Mouse (Mus musculus): ENCODE measurements at regions not wholly inside any gene's neighbourhood (a gene's known extent, or its start where the extent isn't known, plus 50 kb on each side); places are given as distances from the start of the nearest gene placed in this dataset.
A peak's percentile ranks its signal among the peaks of the same experiment; 100 is the strongest.

DNA sequence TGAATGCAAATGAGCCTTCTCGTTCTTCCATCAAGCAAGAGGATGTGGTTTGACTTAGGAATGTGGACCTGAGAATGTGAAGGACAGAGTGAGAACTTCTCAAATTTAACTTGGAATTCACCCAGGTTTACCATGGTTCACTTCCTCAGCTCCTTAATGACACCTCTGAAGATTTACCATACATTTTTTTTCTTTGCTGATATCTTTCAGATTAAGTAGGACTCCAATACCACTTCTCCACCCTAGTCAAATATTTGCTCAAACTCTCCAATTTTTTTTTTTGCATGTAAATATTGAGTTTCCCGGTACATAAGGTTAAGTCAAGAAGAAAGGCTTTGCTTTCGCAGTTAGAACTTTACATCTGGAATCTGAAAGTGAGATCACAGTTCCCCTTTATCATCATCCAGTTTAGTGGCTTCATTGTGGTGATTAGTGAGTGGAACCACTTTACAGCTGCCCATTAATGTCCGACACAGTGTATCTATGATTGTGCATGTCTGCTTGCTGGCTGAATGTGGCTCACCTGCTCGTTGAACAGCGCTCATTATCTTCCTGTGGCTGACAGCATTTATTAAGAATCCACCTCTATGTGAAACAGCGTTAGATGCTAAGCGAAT lies 446.0 kb upstream of the Adam34 start:
- no peak for DNase-seq (ENCODE audit: low spot score)

DNA sequence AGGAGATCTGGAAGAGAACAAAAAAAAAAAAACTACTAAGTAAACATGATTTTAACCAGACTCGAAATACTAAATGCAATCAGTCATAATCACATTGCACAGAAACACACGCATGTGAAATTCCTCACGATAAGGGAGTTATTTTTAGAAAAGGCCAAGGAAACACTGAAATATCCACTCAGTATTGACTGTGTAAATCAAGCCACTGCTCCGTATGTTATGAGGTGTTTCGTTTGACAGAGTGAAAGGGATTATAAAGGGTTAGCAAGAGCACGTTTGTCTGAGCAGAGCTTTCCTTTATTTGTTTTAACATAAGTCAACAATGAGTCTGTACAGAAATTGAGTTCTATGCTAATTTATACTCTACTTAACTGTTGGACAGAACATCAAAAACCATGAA lies 455.3 kb upstream of the Adam34 start:
- DNase-seq (ENCODE audit: low spot score), result no peak

DNA sequence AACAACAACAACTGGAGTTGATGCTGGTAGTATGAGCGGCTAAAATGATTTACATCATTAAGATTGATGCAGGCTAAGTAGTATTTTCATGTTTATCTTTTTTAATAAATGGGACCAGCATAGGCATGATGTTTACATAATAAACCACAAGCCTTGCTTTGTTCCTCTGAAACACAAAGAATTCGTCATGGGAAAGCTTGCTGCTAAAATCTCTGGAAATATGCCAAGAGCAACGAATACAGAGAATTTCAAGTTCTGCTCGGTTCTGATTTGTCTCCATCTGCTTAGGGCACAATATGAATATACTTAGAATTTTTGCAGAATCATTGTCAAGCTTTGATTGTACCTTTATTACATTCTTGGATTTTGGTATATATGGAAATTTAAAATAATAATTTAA lies 467.2 kb upstream of the Adam34 start:
- no peak for DNase-seq (ENCODE audit: low spot score)

DNA sequence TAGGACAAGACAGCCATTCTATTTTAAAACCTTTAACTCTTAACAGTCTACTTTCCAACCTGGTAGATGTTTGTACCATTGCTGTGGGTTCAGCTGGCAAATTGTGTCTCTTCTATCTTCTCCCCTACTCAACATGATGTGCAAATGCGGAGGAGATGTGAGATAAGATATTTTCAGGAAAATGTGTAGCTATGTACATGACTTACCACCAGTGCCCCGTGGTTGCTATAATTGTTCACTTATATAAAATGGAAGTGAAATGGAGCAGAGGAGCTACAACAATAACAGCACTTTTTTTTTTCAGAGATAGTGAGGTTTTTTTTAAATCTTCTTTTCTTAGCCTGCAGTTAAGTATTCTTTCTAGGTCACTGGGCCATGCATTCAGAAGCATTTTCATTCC lies 492.4 kb upstream of the Adam34 start:
- no peak for DNase-seq (ENCODE audit: low spot score)

DNA sequence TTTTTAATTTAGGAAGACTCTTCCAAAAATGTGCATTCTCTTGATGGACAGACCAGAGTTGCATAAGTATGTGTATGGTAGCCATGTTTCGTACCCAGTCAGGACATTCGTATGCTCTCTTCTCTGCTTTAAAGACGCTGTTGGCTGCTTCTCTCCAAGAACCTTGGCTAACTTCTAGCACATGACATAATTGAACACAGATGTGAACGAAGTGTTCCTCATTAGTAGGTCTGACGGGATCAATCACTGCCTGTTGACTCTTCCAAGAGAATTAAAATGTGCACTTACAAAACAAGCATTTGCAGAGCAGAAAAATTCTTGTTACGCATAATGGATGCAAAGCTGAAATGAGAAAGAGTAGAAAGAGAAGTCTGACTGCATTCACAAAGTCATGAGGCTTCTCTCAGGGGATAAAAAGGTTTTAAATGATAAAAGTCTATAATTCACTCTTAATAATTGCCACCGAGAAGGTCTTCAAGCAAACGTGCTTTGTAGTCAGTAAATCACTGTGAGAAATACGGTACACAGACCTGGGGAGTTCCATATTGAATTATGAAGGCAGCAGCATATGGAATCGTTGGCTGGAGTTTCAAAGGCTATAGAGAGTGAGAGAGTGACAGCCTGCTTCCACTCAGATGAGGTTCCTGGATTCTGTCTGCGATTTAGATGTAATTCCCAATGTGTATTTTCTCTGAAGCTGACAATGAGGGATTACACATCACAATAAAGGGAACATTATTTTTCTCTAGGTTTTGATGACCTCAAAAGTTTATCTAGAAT lies 496.7 kb upstream of the Adam34 start:
- peak; percentile 30 for DNase-seq (ENCODE audit: low spot score)

DNA sequence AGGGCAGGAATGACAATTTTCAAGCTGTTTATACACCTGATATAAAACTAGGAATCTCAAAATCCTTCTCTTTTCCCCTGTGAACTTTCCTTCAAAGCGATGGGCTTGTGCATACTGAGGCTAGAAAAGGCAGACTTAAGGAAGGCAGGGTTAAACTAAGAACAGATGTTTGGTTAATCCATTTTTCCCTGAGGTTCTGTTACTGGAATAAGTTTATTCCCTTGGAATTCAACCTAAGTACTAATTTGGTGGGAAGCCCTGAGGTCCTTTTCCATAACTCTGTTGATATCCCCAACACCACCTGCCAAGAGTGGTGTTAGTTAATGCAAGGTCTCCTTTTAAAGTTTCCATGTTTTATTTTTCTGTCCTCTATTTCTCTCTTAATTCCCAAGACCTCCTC lies 512.5 kb upstream of the Adam34 start:
- peak; percentile 2 for DNase-seq (ENCODE audit: low spot score)

DNA sequence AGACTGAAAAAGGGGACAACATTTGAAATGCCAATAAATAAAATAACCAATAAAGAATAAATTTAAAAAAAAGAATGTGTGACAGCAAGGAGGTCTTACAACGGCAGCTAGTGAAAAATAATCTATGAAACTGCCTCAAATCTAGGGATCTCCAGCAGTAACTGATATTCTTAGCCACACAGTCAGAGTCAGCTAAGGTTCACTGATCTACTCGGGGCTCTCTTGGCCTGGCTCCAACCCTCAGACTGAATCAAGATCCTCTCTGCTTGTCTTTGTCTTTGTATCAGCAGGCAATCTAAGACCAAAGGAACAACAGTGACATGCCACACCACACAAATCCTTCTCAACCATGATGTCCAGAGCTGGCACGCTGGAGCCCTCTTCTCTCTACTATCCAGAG lies 542.5 kb upstream of the Adam34 start:
- no peak for DNase-seq (ENCODE audit: low spot score)

DNA sequence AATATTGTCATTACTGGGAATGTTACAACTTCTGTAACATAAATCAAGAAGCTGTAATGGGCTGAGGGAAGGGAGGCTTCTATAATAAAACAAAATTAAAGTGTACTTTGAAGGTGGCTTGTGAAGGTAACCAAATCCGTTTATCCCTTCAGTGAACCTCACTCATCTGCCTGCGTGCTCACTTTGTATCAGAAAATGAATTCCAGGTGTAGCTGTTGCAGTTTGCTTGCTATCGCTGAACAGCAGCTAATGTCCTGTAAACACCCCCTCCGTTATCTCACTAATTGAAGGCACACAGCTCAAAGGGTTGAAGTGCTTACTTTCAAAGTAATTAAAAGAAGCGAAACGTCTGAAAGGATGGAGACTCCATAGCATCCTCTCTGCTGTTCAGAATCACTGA lies 547.2 kb upstream of the Adam34 start:
- DNase-seq (ENCODE audit: low spot score), result peak; percentile 30

DNA sequence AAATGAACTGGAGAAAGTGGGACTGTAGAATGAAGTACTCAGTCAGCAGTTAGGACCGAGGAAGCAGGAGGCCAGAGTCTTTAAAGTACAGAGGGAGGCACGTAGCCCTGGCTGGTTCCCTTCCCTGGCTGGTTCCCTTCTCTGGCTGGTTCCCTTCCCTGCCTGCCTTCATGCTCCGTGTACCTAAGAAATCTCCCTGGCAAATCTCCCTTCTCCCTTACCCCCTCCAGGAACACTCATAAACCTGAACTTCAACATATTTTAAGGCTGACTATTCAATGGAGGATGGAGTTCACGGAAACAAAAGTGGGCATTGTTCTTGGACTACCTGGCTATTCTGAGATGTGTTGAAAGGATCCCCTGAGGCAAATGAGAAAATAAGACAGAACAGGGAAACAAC lies 551.2 kb upstream of the Adam34 start:
- no peak for DNase-seq (ENCODE audit: low spot score)

DNA sequence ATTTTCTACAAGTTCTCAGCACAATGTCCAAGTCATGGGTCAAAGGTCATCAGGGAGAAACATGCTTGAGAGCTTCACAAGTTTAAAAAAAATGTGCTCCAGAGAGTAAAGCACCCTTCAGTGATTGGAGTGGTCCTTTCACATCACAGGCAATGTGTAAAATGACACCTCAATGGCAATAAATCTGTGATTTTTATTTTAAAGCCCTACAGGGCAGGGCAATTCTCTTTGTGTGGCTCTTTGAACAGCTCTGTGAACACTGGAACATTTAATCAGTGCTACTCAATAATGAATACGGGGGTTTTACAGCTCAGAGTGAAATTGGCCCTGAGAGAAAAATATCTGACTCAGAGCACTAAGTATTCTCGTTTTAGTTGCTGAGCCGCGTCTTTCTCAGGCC lies 563.5 kb upstream of the Adam34 start:
- peak; percentile 16 for DNase-seq (ENCODE audit: low spot score)

DNA sequence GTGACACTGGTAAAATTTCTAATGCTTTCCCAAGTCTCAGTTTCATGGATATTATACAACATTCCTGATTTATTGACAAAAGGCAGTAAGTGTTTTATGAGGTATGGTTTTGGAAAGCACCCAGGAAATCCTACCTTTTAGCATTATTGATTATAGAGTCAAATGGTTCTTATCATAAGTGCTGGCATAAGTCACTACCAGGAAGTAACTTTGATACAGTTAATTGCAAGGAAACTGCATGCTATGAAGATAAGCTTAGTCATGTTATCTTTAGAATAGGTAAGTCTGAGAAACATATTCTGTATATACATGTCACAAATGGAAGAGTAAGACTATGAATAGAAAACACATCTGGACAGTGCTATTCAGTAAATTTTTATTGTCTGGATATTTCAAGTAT lies 608.4 kb upstream of the Adam34 start:
- DNase-seq (ENCODE audit: low spot score), result no peak

DNA sequence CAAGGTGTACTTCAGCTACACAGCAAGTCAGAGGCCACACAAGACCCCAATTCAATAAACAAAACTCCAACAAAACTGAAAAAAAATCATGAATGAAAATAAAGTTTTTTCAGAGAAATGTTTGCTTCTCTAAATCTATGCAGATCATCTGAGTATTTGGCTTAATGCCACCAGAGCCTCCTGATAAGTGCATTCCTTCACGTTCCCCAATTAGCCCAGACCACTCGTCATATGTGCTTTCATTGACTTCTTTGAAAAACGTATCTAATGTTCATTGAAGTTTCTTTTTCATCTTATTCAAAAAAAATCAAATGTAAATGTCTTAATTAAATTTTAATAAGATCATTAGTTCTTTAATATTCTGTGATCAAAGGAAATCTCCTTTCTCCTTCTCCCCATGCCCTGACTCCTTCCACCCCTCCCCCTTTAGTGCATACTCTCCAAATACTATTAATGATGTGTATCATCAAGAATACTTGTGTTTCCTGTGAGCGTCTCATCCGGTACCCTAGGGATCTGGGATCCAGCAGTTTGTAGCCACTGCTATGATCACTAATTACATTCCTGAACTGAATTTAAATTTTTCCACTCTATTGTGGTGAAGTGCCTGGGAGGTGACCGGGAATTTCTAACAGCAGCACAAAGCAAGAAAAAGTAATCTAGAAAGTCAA lies 600.8 kb upstream of the Fat1 start:
- DNase-seq (ENCODE audit: low spot score), result no peak

DNA sequence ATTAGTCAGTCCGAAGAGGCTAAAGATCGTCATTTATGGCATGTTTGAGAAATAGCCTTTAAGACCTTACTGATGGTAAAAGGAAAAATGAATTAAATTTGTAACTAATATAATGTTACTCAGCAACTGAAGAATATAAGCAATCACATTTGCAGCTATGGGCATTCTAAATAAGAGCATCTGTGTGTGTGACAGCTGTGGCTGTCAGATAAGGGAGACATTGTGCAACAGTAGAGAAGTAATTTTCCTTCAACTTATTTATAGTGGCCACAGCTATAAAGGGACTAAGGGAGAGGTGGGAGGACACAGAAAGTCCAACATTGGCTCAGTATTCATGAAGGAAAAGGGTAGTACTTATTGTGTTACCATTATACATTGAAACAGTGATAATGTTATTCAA lies 591.8 kb upstream of the Fat1 start:
- no peak for DNase-seq (ENCODE audit: low spot score)

DNA sequence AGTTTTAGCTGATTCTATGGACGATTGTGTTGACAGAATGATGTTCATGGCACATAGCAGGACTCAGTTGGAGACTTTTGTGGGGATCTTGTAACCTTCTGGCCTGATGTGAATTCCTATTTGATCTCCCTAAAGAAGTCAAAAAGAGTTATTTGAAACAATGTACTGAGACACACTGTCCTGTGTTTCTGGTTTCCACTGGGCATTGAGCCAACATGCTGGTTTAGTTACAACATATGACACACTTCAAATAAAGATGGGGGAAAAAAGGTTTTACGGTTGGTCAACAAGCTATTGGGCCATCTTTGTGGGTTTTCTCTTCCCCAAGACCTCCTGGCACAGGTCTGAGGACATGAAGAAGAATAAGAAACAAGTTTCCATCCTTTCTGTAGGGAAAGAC lies 591.3 kb upstream of the Fat1 start:
- DNase-seq (ENCODE audit: low spot score), result no peak

DNA sequence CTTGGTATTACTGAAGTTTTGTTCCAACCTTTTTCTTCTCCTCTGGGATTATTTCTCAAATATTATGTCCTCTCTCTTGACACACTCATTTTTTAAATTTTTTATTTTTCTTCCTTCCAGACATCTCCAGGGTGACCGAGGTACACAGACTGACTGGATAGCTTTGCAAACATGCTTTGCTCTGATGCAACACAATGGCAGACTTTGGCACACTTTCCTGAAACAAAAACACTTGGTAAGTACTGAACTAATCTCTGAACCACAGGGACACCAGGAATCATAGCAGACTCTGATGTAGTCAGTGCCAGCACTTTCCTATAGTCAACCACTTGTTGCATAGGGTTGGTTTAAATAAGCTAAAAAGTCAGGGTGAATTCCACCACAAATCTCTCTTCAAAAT lies 587.8 kb upstream of the Fat1 start:
- no peak for DNase-seq (ENCODE audit: low spot score)

DNA sequence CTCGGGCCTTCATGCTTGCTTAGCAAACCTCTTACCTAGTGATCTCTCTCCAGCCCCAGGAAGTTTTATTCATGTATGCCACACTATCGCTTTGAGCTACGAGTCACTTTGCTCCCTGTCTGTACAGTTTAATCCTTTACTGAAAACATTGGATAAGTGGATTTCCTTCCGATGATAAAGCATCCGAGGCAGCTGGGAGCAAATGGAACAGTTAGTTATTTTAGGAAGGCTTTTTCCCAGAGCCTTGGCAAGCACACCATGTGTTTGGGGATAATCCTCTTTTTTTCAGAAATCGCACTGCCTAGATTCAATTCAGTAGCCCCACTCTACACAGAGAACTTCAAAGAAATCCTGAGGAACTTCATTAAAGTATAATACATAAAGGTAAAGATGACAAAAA lies 561.3 kb upstream of the Fat1 start:
- DNase-seq (ENCODE audit: low spot score), result no peak

DNA sequence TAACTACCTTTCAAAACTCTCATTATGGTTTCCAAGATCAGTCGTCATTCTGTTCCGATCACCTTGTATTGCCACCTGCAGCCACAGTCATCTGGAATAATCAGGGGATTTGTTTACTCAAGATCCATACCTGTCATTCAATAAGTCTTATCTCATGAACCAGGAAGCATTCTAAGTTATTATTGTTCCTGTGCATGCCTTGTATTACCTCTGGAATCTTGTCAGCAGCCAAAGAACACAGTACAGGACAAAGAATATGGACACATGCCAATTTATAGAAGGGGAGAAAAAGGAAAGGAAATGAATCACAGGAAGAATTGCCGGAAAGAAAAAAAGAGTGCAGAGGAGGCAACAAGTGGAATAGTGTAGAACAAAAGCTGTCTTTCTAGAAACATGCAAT lies 557.5 kb upstream of the Fat1 start:
- DNase-seq (ENCODE audit: low spot score), result no peak

DNA sequence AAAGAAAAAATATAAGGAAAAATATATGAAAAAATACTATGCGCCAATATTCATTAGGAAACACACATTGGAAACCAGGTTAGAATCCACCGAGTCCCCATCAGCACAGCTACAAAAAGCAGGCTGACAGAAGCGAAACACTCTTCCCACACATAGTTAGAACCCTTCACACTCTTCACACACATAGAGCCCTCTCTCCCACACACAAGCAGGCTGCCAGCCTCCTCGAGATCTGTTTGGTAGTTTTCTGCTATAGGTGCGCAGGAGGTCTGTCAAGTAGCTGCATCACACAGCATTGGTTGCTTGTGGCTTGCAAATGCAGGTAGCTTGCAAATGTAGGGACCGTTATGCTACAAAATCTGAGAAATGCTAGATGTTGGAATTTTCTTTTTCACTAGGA lies 526.8 kb upstream of the Fat1 start:
- no peak for DNase-seq (ENCODE audit: low spot score)

DNA sequence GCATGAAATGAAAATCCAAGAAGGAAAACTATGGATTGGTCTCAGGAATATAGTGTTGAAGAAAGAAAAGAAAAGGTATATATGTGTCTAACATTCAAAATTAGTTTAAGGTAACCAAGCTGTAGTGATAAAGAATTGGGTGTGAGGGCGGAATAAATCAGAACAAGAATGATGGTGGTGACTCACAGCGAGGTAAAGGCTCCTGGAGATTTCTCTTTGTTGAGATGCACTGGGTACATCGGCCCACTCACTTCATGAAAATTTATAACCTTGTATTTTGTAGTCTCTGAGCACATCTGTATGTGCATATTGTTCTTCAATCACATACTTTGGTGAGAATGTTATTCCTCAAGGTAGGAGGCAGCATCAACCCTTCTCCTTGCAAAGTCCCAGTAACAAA lies 525.0 kb upstream of the Fat1 start:
- no peak for DNase-seq (ENCODE audit: low spot score)

DNA sequence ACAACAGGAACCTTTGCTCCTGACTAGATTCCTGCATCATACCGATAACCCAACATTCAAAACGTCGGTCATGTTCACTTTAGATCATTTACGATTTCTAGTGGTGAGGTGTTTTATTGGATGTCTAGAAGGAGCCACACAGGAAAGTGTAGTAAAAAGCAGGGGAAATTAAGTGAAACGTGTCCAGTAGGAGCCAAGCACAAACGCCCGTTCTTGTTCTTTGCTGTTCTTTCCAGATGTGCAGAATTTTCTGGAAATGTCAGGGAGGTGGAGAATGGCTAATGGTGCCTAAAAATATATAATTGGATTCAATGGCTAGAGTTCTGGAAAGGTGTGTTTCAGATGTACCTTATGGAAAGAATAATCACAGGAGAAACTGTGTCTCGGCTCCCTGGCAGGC lies 517.2 kb upstream of the Fat1 start:
- DNase-seq (ENCODE audit: low spot score), result no peak

DNA sequence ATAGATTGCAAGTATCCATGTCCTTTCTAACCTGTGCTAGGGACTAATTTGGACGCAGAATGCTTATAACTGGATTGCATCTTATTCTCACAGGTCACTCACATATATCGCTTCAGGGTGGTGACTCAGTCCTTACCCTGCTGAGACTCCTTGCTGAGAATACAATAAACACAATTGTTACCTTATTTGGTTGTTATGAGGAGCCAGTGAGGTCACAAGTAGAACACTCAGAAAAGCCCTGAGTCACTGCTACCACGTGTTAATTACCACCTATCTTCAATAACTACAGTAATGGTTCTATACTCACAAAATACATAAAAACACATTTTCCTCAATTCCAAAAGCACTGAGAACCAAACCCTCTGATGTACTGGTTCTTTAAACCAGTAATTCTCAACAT lies 479.8 kb upstream of the Fat1 start:
- DNase-seq (ENCODE audit: low spot score), result no peak

DNA sequence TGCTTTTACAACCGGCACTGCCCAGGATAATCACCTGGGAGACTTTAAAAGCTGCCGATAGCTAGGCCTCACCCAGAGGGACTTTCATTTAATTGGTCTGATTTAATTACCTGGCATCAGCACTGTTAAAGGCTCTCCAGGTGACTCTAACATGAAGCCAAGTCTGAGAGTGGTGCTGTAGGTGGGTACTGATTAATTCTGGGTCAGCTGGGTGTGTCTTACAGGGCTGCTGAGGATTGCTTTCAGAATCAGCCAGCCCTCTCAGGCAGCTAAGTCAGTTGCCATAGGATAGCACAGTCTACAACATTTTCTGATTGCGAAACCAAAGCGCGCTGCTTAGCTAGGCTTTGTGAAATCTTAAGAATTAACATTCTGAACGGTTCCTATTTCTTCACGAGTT lies 478.9 kb upstream of the Fat1 start:
- DNase-seq (ENCODE audit: low spot score), result peak; percentile 7

DNA sequence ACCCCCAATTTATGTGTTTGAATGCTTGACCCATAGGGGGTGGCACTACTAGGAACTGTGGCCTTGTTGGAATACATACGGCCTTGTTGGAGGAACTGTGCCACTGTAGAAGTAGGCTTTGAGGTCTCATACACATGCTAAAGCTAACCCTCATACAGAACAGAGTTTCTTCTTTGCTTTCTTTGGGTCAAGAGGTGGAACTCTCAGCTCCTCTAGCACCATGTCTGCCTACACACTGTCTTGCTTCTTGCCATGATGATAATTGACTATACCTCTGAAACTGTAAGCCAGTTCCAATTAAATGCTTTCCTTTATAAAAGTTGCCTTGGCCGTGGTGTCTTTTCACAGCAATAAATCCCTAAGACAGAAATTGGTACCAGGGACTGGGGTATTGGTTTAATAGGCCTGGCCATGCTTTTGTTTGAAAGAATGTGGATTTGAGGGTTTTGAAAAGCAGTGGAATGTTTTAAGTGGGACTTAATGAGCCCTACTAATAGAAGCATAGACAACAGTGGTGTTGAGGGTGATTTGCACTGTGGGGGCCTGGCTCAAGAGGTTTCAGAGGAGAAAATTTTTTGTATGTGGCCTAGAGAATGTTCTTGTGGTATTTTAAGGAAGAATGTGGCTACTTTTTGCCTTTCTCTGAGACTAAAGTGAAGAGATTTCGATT lies 468.7 kb upstream of the Fat1 start:
- peak; percentile 30 for DNase-seq (ENCODE audit: low spot score)
